ENCODE assay signal across 22 mouse cellular contexts in the genomic region with DNA sequence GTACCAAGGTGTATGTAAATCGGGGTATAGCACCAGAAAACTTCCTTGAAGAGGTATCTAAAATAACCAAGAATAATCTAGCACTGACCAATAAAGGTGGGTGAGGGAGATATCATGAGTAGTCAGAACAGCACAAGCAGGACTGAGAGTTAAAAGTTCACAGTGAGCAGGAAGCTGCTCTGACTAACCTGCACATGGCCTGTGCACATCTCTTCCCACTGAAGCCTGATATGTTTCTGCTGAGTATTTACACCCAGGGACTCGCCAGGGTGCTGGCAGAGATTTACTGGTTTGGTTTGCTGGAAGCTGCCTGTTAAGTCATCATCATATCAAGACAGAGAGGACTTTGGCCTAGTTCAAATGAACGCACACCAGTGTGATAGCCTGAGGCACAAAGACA.
"Had no signal": no experiment of that assay in that cellular context is flagged by ENCODE, and none has a peak within 500 bp of the region (broad histone marks: within the 10 kb centered on the region; RNA-seq: fewer than 3 reads in every experiment).

No protein-coding gene starts in this region.

- H3K4me2 ChIP-seq: heart, embryonic 12.5 days; hindbrain, embryonic 13.5 days; hindbrain, embryonic 15.5 days; limb, embryonic 12.5 days; liver, embryonic 11.5 days; liver, embryonic 13.5 days had no signal

- H3K9ac ChIP-seq: forebrain, postnatal 0 days; heart, embryonic 12.5 days; hindbrain, embryonic 13.5 days; hindbrain, embryonic 15.5 days; limb, embryonic 12.5 days; liver, embryonic 13.5 days had no signal

- H3K9me3 ChIP-seq: heart, embryonic 10.5 days; heart, embryonic 12.5 days; hindbrain, embryonic 13.5 days; hindbrain, embryonic 15.5 days; limb, embryonic 10.5 days; limb, embryonic 12.5 days; liver, embryonic 13.5 days had no signal

- H3K27ac ChIP-seq: heart, embryonic 10.5 days; hindbrain, postnatal 0 days; layer of hippocampus, adult 2 months; left cerebral cortex, adult 2 months; limb, embryonic 10.5 days; limb, embryonic 12.5 days; liver, embryonic 13.5 days had no signal

- H3K36me3 ChIP-seq: heart, embryonic 10.5 days; heart, embryonic 12.5 days; hindbrain, embryonic 13.5 days; hindbrain, embryonic 15.5 days; limb, embryonic 10.5 days; limb, embryonic 12.5 days; liver, embryonic 13.5 days had no signal

- H3K4me3 ChIP-seq: heart, embryonic 10.5 days; heart, embryonic 12.5 days; hindbrain, embryonic 13.5 days; hindbrain, embryonic 15.5 days; layer of hippocampus, adult 2 months; left cerebral cortex, adult 2 months; limb, embryonic 10.5 days; limb, embryonic 12.5 days; liver, embryonic 13.5 days had no signal

- DNase-seq: forebrain, postnatal 0 days; gastrocnemius, postnatal 10 days; gastrocnemius, postnatal 36 days; heart, adult 18-20 months; heart, postnatal 10 days; kidney, adult 18-20 months; kidney, adult 8-10 months; kidney, postnatal 10 days; kidney, postnatal 25 days; kidney, postnatal 4 days; liver; liver, embryonic 13.5 days had no signal

- H3K4me1 ChIP-seq: heart, embryonic 10.5 days; heart, embryonic 12.5 days; hindbrain, embryonic 13.5 days; hindbrain, embryonic 15.5 days; limb, embryonic 10.5 days; limb, embryonic 12.5 days; liver, embryonic 13.5 days had no signal

- ATAC-seq: forebrain, postnatal 0 days; hindbrain, postnatal 0 days had no signal

- H3K27me3 ChIP-seq: heart, embryonic 12.5 days; hindbrain, embryonic 13.5 days; hindbrain, embryonic 15.5 days; limb, embryonic 12.5 days; liver, embryonic 13.5 days had no signal
